Mouse (Mus musculus) CD4-positive, CD25-positive, alpha-beta regulatory T cell, adult 2 months (primary cell): ENCODE data around the gene Bsn.
A peak's percentile ranks its signal among the peaks of the same experiment; 100 is the strongest.
"Not testable (repeated sequence)": the region's sequence is repeated elsewhere in the genome, so short reads cannot be mapped to it uniquely, and the experiment has no call there.

Experiments
- DNase-seq: peaks from one replicate; pipeline ENCODE4 v3.0.0-alpha.2; 2012; ENCODE audit warnings: low read depth, low spot score

The Bsn gene

DNA sequence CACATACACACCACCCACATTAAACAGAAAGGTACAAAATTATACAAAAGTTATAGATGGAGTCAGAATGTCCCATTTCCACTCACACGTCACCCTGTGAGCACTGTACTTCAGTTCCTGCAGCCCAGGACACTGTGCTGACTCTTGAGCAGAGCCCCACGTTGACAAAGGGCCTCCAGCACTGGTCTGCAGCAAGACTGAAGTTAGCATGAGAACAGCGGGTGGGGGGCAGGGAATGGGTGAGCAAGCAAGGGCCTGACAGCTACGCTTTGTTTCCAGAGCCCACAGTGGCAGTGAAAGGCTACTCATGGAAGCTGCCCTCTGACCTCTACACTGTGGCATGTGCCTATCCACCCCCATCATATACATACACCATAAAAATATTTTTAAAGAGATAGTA lies 40.4 kb downstream of the Bsn start:
- DNase-seq, result no peak

DNA sequence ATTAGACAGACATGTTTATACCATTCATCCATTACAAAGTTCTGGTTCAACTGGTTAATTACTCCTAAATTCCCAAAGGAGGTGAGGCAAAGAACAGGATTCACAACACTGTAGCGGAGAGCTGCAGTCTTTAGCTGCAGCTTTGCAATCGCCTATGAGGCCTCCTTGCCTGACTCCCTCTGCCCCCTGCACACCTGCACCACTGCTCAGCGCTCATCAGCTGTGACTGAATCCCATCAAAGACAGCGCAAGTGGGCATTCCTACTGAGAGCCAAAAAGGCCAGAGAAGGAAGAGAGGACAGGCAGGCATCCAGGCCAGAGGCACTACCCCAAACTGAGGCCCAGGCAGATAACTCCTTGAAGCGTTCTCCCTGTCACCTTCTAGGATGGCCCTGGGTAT lies 42.6 kb downstream of the Bsn start:
- no peak for DNase-seq

DNA sequence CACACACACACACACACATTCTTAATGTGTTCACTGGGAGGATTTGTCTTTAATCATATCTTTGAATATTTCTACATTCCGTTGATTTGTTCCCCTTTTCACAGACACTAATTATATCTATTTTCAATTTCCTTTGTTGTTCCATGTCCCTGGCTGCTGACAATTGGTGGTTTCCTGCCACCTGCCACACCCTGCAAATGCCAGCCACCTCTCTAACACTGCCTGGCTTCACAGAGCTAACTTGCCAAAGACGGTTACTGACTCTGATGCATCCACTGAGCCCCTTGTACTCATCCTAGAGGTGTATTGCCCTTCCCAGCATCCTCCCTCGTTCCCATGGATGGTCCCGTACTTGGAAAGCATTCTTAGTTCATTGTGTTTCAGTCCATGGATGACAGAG lies 43.7 kb downstream of the Bsn start:
- DNase-seq, result peak; percentile 70

DNA sequence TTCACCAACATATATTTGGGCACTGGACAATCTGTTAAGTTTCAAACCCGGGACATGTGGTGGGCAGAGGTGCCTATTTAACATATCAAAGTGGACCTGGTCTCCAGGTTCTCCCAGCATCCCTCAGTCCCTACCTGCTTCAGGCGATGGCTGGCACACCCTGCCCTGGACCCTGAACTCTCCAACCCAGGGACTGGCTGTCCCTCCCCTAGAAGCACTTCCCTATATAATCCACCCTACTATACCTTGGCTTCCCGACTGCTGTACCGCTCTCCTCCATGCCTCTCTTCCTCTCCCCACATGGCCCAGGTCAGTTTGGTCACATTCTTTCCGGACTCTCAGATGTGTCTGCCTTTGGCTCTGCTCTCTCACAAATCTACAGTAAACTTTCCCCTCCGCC lies 44.4 kb downstream of the Bsn start:
- no peak for DNase-seq

DNA sequence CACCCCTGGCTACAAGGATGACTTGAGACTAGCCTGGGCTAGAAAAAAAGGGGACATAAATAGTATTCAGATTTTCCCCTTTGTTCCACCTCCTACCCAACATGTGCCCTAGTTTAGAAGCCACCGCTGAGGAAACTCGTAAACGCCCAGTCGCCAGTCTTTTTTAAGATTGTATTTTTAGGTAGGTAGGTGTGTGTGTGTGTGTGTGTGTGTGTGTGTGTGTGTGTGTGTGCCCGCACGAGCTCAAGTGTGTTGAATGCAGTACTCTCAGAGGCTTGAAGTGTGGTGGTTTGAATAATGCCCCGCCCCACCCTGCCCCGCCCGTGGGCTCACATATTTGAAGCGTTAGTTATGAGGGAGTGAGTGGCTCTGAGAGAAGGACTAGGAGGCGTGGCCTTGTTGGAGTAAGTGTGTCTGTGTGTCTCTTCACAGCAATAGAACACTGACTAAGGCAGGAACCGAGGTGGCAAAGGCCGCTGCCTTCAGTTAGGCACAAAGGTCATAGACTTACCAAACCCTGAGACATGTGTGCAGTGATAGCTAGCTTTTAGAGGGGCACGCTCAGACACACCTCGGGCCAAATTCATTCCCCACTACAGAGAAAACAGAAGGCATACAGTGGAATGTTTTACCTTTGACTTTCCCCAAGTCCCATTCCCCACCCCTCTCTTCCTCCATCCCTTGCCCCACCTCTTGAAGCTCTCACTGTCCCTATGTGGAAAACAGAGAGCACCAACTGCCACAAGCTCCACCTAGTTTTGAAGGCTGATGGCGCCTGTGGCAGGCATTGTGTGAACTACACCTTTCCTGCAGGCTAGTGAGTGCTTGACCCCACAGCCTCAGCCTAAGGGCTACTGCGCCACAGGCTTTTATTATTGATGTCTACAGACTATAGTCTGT lies 45.6 kb downstream of the Bsn start:
- peak; percentile 70 for DNase-seq

DNA sequence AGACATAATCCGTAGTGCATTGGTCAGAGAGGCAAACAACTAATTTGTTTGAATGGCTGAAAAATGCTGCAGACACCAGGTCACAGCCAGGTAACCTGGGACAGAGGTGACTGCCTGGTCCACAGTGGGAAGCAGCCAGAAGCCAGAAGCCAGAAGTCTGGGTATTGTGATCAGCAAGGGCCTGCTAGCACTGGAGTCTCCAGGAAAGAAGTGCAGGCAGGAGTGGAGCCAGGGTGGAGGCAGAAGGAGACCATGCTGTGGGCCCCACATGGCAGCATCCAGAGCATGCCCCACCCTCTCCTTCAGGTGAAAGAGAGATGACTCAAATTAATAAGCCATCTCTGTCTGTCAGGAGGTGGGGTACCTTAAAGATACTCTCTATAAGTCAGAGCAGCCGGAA lies 46.7 kb downstream of the Bsn start:
- DNase-seq, result no peak

DNA sequence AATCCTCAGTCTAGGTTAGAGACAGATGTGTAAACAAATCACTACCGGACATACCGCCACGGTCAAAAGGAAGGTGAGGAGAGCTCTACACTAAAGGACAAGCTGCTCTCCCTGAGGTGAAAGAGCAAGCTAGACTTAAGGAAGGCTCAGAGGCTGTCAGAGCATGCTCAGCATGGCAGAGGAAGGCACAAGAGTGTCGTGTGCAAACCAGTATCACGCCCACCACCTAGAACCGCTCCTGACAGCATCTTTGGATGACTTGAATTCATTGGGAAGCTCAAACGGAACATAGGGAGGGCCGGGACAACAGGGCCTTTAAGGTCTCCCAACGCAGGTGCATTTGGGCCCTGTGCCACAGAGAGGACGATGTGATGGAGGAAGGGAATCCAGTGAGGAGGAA lies 48.8 kb downstream of the Bsn start:
- DNase-seq, result no peak

DNA sequence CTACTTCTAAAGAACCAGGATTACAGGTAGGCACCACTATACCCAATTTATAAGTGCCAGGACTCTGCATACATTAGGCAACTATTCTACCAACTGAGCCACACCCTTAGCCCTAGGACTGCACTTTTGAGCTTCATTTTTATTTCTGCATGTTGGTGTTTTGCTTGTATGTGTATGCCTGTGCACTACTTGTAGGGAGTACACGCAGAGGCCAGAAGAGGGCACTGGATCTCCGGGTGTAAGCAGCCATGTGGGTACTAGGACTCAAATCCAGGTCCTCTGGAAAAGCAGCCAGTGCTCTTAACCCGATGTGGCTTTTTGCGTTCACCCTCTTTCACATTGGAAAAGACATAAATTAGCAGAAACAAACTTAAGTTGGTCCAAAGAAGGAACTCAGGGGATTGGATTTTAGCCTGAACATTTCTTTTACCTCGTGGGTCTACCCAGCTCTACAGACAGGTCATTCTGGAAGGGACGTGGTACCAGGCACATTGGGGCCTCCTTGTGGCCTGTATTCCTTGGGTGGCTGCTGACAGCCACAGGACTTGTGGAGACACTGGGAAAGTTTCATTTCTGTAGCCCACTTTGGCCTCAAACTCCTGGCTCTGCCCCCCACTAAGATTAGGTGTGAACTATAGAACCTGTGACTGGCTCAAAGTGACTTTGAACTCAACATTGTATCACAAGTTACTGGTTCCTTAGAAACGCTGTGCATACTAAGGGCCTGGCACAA lies 50.1 kb downstream of the Bsn start:
- peak; percentile 34 for DNase-seq

DNA sequence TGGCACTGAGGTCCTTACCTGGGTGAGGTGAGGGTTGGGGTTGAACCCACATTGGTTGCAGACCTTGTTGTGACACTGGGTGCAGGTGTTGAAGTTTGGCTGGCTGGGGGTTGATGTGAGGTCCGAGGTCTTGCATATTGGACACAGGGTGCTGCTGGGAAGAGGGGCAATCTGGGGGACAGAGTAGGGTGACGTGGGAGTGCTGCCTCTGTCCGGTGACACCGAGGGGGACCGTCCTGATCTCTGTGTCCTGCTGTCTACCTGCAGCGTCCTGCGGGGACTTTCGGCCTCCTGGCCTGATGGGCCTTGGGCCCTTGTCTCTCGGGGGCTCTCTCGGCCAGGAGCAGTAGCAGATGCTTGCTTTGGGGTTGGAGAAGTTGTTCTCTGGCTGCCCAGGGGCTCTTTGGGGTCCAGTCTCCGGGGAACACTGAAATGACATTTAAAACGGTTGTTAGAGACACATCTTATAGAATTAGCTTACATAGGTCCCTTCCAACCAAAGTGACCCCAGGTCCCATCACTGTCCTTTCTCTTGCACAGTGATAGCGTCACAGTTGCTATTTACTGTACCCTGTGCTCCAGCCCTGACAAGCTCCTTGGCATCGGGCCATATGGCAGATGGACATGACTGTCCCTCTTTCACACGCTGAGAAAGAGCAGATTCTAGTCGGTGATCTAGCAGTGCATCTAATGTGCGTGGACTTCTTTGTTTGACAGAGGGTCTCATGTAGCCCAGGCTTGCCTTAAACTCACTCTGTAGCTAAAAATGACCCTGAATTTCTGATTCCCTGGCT lies 50.8 kb downstream of the Bsn start:
- no peak for DNase-seq

DNA sequence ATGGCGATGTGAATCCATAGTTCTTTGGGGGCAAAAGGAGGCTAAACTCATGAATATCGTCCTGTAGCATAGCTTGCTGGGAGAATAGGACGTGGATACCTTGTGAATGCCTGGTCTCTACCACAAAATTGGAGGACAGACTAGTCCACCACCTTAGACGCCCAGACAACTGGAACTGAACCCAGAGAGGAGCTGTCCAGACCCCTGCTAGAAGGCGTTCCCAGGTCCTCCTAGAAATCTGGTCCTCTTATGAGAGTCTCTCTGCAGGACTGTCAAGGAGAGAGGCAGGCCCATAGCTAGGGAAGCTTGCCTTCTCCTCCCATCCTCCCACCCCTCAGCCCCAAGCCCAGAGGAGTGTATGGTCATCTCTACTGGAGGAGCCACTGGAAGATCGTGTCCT lies 52.1 kb downstream of the Bsn start:
- no peak for DNase-seq

DNA sequence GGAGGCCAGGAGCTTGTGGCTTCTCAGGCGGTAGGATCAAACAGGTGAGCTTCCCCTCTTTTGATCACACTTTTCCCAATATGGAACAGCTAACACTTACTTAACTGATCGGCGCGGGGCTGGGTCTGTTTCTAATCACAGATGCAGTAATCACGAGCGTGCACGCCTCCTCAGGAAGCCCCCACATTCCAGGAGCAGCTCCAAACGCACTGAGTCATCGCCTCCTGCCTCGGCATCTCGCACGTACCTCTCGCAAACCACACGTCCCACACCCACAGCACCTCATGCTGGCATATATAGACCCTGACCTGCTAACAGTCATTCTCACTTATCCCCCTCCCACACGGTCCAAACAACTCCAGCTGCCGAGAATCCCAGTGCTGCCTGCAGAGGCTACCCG lies 52.7 kb downstream of the Bsn start:
- DNase-seq, result no peak

DNA sequence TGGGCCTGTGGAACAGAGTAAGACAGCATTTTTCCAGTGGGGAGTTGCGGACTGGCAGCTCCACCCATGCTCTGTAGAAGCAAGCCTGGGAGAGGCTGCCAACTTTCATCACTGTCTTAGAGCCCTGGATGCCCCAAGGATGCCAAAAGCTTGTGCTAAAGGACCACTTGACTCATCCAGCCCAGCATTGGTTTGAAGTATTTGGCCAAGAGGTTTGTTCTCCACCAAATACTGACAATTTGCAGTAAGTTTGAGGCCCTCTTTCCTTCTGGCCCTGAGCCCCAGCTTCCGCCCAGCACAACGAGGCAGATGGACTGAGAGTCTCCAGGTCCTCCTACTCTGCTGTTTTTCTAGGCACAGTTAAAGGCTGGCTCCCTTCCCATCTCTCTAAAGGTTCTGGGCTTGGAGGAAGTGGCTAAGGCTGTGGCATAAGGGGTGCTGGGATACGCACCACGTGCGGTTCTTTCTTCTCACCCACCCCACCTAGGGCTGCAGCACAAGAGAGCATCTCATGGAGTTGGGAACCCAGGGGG lies 53.2 kb downstream of the Bsn start:
- DNase-seq, result no peak

DNA sequence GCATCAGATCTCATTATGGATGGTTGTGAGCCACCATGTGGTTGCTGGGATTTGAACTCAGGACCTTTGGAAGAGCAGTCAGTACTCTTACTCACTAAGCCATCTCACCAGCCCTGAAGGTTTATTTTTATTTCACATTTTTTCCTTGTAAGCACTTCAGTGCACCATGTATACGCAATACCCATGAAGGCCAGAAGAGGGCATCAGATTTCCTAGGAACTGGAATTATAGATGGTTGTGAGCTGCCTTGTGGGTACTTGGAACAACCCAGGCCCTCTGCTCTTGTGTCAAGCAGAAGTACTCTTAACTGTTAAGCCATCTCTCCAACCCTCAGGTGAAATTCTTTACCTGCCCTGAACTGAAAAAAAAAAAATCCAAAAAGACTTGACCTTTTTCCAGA lies 54.0 kb downstream of the Bsn start:
- peak; percentile 73 for DNase-seq

DNA sequence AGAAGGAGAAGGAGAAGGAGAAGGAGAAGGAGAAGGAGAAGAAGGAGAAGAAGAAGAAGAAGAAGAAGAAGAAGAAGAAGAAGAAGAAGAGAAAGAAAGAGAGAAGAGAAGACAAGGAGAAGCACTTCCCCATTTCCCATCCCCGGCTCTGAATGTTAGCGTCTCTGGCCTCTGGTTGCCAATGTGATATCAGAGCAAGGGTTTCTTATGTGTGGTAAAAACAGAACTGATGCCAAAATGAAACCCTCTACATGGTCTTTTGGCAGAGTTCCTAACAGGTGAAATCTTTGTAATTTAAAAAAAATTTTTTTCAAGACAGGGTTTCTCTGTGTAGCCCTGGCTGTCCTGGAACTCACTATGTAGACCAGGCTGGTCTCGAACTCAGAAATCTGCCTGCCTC lies 54.5 kb downstream of the Bsn start:
- DNase-seq, result not testable (repeated sequence)

DNA sequence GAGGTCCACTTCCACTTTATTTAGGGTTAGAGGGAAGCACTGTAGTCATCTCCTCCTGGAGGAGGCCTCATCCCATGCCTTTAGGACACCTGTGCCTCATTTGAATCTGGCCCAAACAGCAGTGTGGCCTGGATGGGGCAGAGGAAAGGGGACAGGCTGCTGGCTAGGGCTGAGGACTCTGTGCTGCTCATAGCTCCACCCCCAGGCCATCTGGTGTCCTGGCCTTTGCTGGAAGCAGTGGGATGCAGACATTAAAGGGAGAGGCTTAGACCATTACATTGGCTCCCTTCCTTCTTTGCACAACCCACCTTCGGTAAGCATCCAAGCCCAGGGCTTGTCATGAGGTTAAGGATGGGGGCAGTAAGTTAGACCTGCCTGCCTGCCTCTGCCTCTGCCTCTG lies 56.7 kb downstream of the Bsn start:
- DNase-seq, result no peak

DNA sequence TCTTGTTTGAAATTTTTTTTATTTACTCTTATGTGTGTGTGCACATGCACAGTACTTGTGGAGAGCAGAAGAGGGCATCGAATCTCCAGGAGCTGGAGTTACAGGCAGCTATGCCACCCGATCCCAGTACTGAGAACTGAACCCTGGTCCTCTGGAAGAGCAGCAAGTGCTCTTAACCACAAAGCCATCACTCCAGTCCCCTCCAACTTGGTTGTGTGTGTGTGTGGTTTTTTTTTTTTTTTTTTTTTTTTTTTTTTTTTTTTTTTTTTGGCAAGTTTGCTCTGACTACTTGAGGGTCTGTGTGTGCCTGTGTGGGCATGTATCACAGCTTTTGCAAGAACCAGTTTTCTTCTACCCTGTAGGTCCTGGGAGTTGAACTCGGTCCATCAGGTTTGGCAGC lies 57.8 kb downstream of the Bsn start:
- no peak for DNase-seq

DNA sequence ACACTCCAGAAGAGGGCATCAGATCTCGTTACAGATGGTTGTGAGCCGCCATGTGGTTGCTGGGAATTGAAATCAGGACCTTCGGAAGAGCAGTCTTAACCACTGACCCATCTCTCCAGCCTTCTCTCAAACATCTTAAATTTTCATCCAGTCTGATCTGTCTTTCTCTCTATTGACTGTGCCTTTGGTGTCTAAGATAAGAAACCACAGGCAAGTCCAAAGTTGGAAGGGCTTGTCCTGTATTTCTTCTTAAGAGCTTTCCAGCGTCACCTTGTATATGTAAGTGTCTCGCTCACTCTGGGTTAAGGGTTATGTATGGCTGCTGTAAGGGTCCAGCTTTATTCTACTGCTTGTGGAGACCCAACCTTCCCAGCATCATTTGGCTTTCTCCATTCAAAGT lies 58.7 kb downstream of the Bsn start:
- no peak for DNase-seq

DNA sequence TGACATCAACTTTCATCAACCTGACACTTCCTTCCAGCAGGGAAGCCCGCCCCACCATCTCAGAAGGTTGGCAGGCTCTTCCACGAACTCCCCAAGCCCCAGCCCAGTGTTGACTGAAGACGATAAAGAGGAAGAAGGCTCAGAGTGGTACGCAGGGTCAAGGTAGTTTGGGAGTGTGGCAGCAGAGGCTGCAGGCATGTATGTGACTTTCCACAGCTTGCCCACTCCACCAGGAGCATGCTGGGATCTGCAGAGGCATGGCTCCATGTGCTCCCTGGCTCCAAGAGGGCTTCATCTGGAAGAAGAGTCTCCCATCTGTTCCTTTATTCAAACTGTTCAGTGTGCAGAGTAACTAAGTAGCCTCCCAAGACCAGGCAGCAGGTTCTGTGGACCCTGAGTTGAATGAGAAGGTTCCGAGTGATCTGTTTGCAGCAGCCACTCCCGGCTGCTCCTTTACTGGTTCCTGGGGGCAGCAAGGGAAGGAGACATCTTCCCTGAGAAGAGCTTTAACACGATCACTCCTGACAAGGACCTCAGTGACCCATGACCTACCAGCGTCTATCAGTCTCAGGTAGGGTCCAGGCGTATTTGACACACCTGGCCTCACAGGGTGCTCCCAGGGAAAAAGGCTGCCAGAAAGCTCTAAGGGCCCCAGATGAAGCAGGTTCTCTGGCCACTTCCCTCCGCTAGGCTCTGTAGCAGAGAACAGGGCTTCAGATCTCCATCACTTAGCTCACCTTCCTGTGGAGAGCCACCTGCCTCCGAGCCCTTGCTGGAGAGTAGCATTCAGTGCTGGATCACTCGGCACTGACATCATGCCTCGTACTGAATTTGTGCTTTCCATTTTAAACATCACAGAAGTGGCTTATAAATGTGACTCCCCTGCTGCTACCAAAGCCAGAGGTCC lies 60.9 kb downstream of the Bsn start:
- no peak for DNase-seq

DNA sequence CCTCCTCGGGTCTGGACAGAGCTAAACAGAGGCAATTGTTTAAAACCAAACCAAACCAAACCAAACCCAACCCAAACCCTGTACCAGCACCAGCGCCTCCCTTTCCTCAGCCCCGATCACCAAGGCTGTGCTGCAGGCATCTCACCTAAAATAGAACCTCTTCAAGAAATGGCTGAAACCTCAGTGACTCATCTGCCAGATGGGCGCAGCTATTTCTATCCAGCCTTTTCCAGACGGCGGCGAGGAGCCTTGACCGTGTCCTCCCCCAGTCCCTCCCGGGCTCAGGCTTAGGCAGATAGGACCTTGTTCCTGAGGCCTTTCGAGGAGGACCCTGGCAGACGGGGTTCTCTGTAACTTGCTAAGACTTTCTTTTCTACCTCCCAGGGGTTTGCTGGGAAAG lies 61.9 kb downstream of the Bsn start:
- no peak for DNase-seq

DNA sequence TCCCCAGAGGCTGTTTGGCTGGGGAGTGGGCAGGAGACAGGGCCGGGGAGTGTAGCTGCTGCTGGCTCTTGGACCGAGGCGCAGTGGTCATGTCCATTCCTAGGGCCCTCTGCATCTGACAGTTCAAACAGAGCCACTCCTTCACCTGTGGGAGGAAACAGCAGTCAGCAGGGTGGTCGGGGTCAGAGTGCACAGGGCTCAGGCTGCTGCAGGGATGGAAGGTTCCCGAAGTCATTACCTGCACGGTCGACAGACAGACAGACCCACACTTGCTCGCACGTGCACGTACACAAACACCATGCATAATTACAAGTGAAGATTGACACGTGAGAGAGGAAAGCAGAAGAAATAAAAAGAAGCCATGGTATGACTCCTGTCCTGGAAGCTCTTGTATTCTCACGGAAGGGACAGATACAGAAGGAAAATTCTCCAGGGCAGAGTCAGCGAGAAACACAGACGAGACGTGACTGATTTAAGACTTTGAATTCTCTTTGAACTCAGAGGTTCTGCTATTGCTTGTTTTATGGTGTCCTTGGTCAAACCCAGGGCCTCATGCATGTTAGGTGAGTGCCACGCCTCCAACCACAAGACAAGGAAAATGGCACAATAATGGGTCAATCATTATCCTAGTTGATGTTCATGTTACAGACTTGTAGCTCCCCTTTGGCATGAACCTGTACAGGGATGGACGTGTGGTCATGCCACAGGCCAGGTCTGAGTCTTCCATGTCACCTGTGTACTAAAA lies 63.6 kb downstream of the Bsn start:
- no peak for DNase-seq
